Comparison of ENCODE assay signal across 11 mouse cellular contexts in genomic region chr9:44078136-44078797, GRCm38 (mm10). TPM values are rescaled to one million over a fixed set of nuclear protein-coding genes. Genes with fewer than 3 reads are reported as not detected.
DNase-seq lines count a peak whose midpoint lies in the region; ATAC-seq and TF ChIP-seq lines count a peak whose summit lies in the region.
"Had no signal": no experiment of that assay in that cellular context is flagged by ENCODE, and none has a peak within 500 bp of the region (broad histone marks: within the 10 kb centered on the region; RNA-seq: fewer than 3 reads in every experiment).

No protein-coding gene starts in this region.

- dilution Hi-C loops in CH12.LX (cut with MboI; ENCODE audit: extremely low pct_ligation_motif_present, extremely low pct_unique_long_range_greater_than_20kb, low sequenced_read_pairs) = no loop called here

- 0 out of 2 replicates have a peak overlapping the region, but pooled peaks have one; percentile 7 for H3K9ac ChIP-seq in forebrain, embryonic 12.5 days
- no peak overlapping the region for H3K9ac ChIP-seq in forebrain, embryonic 15.5 days (replicated peaks)
- no peak overlapping the region for H3K9ac ChIP-seq in hindbrain, postnatal 0 days (replicated peaks; ENCODE audit: low read length)
- no peak overlapping the region for H3K9ac ChIP-seq in hindbrain, embryonic 12.5 days
- H3K9ac ChIP-seq in CH12.LX (ENCODE audit: insufficient read depth, low read depth) = no peak overlapping the region
- 0 out of 2 replicates have a peak overlapping the region, but pooled peaks have one; percentile 24 for H3K9ac ChIP-seq in kidney, embryonic 16.5 days (replicated peaks; ENCODE audit: low read length)
- H3K9ac ChIP-seq: liver, embryonic 14.5 days had no signal

- no peak overlapping the region for H3K4me3 ChIP-seq in forebrain, embryonic 12.5 days (replicated peaks)
- no peak overlapping the region for H3K4me3 ChIP-seq in forebrain, embryonic 15.5 days
- H3K4me3 ChIP-seq in hindbrain, postnatal 0 days (ENCODE audit: low read length) = no peak overlapping the region
- no peak overlapping the region for H3K4me3 ChIP-seq in hindbrain, embryonic 12.5 days
- no peak overlapping the region for H3K4me3 ChIP-seq in CH12.LX (replicated peaks in 1 of 3; ENCODE audit: low read depth in 2 of 3, low read length in 2 of 3, poor library complexity in 1 of 3)
- H3K4me3 ChIP-seq in kidney, embryonic 16.5 days (ENCODE audit: low read length) = no peak overlapping the region

- H3K4me2 ChIP-seq in forebrain, embryonic 12.5 days = no peak overlapping the region
- no peak overlapping the region for H3K4me2 ChIP-seq in forebrain, embryonic 15.5 days (replicated peaks)
- H3K4me2 ChIP-seq in hindbrain, postnatal 0 days (ENCODE audit: low read depth, low read length) = no peak overlapping the region
- H3K4me2 ChIP-seq in hindbrain, embryonic 12.5 days (replicated peaks) = no peak overlapping the region
- no peak overlapping the region for H3K4me2 ChIP-seq in CH12.LX (ENCODE audit: insufficient read depth, low read depth, poor library complexity, severe bottlenecking)
- H3K4me2 ChIP-seq in kidney, embryonic 16.5 days (replicated peaks; ENCODE audit: low read depth, low read length) = 0 out of 2 replicates have a peak overlapping the region, but pooled peaks have one; percentile 16

- peaks cover 30% of the 10 kb centered on the region for H3K27me3 ChIP-seq in forebrain, embryonic 12.5 days
- peaks cover 4% of the 10 kb centered on the region; the same call in 1 of the 2 replicates for H3K27me3 ChIP-seq in forebrain, embryonic 15.5 days
- peaks cover 7% of the 10 kb centered on the region; the same call in 1 of the 2 replicates for H3K27me3 ChIP-seq in hindbrain, postnatal 0 days (ENCODE audit: insufficient read depth, low read length)
- H3K27me3 ChIP-seq in hindbrain, embryonic 12.5 days = peaks cover 21% of the 10 kb centered on the region
- H3K27me3 ChIP-seq in CH12.LX (replicated peaks) = peaks cover 57% of the 10 kb centered on the region
- no peaks in the 10 kb centered on the region for H3K27me3 ChIP-seq in kidney, embryonic 16.5 days (ENCODE audit: insufficient read depth, low read length)
- H3K27me3 ChIP-seq: Patski had no signal

- H3K4me1 ChIP-seq in forebrain, embryonic 12.5 days = peaks cover 37% of the 10 kb centered on the region
- peaks cover 18% of the 10 kb centered on the region for H3K4me1 ChIP-seq in forebrain, embryonic 15.5 days
- H3K4me1 ChIP-seq in hindbrain, postnatal 0 days (ENCODE audit: insufficient read depth, low read length) = no peaks in the 10 kb centered on the region; the same call in 1 of the 2 replicates
- peaks cover 14% of the 10 kb centered on the region for H3K4me1 ChIP-seq in hindbrain, embryonic 12.5 days
- H3K4me1 ChIP-seq in CH12.LX (ENCODE audit: control insufficient read depth in 1 of 2, insufficient read depth in 2 of 2) = peaks cover 0 to 16% of the 10 kb centered on the region in 2 experiments; a peak in 2 of 4 replicates
- H3K4me1 ChIP-seq in kidney, embryonic 16.5 days (ENCODE audit: insufficient read depth, low read length) = peaks cover 53% of the 10 kb centered on the region

- WGBS in forebrain, embryonic 12.5 days = 83% methylated on average over 10 of the region's 10 CpGs
- WGBS in forebrain, embryonic 15.5 days = 81% methylated on average over 10 of the region's 10 CpGs
- WGBS in hindbrain, postnatal 0 days = 86% methylated on average over 10 of the region's 10 CpGs
- WGBS in hindbrain, embryonic 12.5 days = 84% methylated on average over 10 of the region's 10 CpGs
- 67% methylated on average over 10 of the region's 10 CpGs for WGBS in kidney, embryonic 16.5 days

- H3K9me3 ChIP-seq in forebrain, embryonic 12.5 days = no peaks in the 10 kb centered on the region
- no peaks in the 10 kb centered on the region for H3K9me3 ChIP-seq in forebrain, embryonic 15.5 days
- no peaks in the 10 kb centered on the region for H3K9me3 ChIP-seq in hindbrain, postnatal 0 days (ENCODE audit: low read length)
- H3K9me3 ChIP-seq in hindbrain, embryonic 12.5 days (replicated peaks) = no peaks in the 10 kb centered on the region
- no peaks in the 10 kb centered on the region for H3K9me3 ChIP-seq in CH12.LX (replicated peaks; ENCODE audit: low read length)
- H3K9me3 ChIP-seq in kidney, embryonic 16.5 days (ENCODE audit: low read length) = no peaks in the 10 kb centered on the region

- no peaks in the 10 kb centered on the region for H3K79me2 ChIP-seq in CH12.LX (replicated peaks; ENCODE audit: control insufficient read depth, extremely low read depth, insufficient read depth, poor library complexity, severe bottlenecking)

- no peak for DNase-seq in hindbrain, postnatal 0 days (ENCODE audit: low spot score)
- no peak for DNase-seq in CH12.LX (ENCODE audit: extremely low read depth)
- DNase-seq in left cerebral cortex, postnatal 36 days (ENCODE audit: low spot score in 2 of 2) = no peak

- H3K27ac ChIP-seq in forebrain, embryonic 12.5 days = peak overlapping the region; percentile 56; the same call in 1 of the 2 replicates
- H3K27ac ChIP-seq in forebrain, embryonic 15.5 days (replicated peaks) = no peak overlapping the region
- peak overlapping the region; percentile 46; the same call in 1 of the 2 replicates for H3K27ac ChIP-seq in hindbrain, postnatal 0 days
- no peak overlapping the region for H3K27ac ChIP-seq in hindbrain, embryonic 12.5 days
- no peak overlapping the region for H3K27ac ChIP-seq in CH12.LX (ENCODE audit: insufficient read depth, low read depth)
- peak overlapping the region; percentile 88 for H3K27ac ChIP-seq in kidney, embryonic 16.5 days (ENCODE audit: low read length)
- H3K27ac ChIP-seq: liver, embryonic 14.5 days had no signal

- TF ChIP-seq EP300 in CH12.LX (IDR thresholded peaks at IDR 0.05; ENCODE audit: low read length) = no peak

- H3K36me3 ChIP-seq in forebrain, embryonic 12.5 days (replicated peaks) = no peaks in the 10 kb centered on the region
- no peaks in the 10 kb centered on the region for H3K36me3 ChIP-seq in forebrain, embryonic 15.5 days
- H3K36me3 ChIP-seq in hindbrain, postnatal 0 days (ENCODE audit: insufficient read depth, low read length) = no peaks in the 10 kb centered on the region
- H3K36me3 ChIP-seq in hindbrain, embryonic 12.5 days = no peaks in the 10 kb centered on the region
- H3K36me3 ChIP-seq in CH12.LX (replicated peaks in 1 of 2; ENCODE audit: control insufficient read depth in 1 of 2, insufficient read depth in 1 of 2, low read length in 1 of 2) = no peaks in the 10 kb centered on the region
- H3K36me3 ChIP-seq in kidney, embryonic 16.5 days (ENCODE audit: insufficient read depth, low read length) = no peaks in the 10 kb centered on the region

- in situ Hi-C loops in CH12.LX (cut with MboI; ENCODE audit: low pct_ligation_motif_present, low pct_unique_long_range_greater_than_20kb, low sequenced_read_pairs) = no loop called here

- no peak for ATAC-seq in forebrain, embryonic 12.5 days (ENCODE audit: low FRiP score)
- no peak for ATAC-seq in forebrain, embryonic 15.5 days (replicated peaks)
- ATAC-seq in hindbrain, postnatal 0 days = no peak
- no peak for ATAC-seq in hindbrain, embryonic 12.5 days (ENCODE audit: low FRiP score)
- ATAC-seq in kidney, embryonic 16.5 days (ENCODE audit: low FRiP score, low TSS enrichment) = no peak
- ATAC-seq in megakaryocyte-erythroid progenitor cell, adult 5-6 weeks (replicated peaks; ENCODE audit: low FRiP score, low TSS enrichment, poor library complexity, severe bottlenecking) = no peak

- intact Hi-C loops in left cerebral cortex, postnatal 36 days (cut with DNase I) = no loop called here

- no peak for TF ChIP-seq POLR2A in CH12.LX (IDR thresholded peaks at IDR 0.05; ENCODE audit: low read depth, low read length)

- TF ChIP-seq CTCF in hindbrain, postnatal 0 days (IDR thresholded peaks at IDR 0.05; ENCODE audit: low read depth) = no peak
- no peak for TF ChIP-seq CTCF in CH12.LX (conservative IDR thresholded peaks at IDR 0.05 in 1 of 2, IDR thresholded peaks at IDR 0.05 in 1 of 2; ENCODE audit: low read depth in 2 of 2, low read length in 2 of 2)

- TF ChIP-seq RAD21 in CH12.LX (IDR thresholded peaks at IDR 0.05; ENCODE audit: low read depth, low read length) = no peak

RNA-seq across cellular contexts. Expression of gene Usp2, which starts 11.4 kb away (rescaled TPM):
- polyA plus RNA-seq in forebrain, embryonic 12.5 days (2016; fragmentation: Nextera tagmentation; extraction: Ambion mirVana) = 10.2 and 14.6 TPM in 2 replicates
- polyA plus RNA-seq in forebrain, embryonic 15.5 days (2015; fragmentation: Nextera tagmentation; extraction: Ambion mirVana) = 9.0 and 10.0 TPM in 2 replicates
- total RNA-seq in hindbrain, postnatal 0 days (2014; rRNA removed) = 11.0 and 14.2 TPM in 2 replicates
- polyA plus RNA-seq in hindbrain, postnatal 0 days (2015; fragmentation: Nextera tagmentation; extraction: Ambion mirVana) = 19.6 and 20.5 TPM in 2 replicates
- 11.5 and 14.2 TPM in 2 replicates for polyA plus RNA-seq in hindbrain, embryonic 12.5 days (2016; fragmentation: Nextera tagmentation; extraction: Ambion mirVana)
- total RNA-seq in CH12.LX (2012; rRNA removed) (1.3 and 2.2 TPM in 2 replicates), CH12.LX (2014; rRNA removed) (1.6 and 2.3 TPM in 2 replicates)
- polyA plus RNA-seq in CH12.LX (2012; ENCODE audit: insufficient read length, low read depth) = 1.7 and 2.1 TPM in 2 replicates
- polyA plus RNA-seq in kidney, embryonic 16.5 days (2015; fragmentation: Nextera tagmentation; extraction: Ambion mirVana) = 53.9 and 57.7 TPM in 2 replicates
- total RNA-seq in left cerebral cortex, postnatal 36 days (2021) = 100 to 1,000 TPM; 110 to 113 TPM
- total RNA-seq in megakaryocyte-erythroid progenitor cell, adult 5-6 weeks (2014; fragmentation: Nextera tagmentation) = 0.35 and 2.1 TPM in 2 replicates
- 0.15 and 1.8 TPM in 2 replicates for total RNA-seq in megakaryocyte-erythroid progenitor cell, adult 5-6 weeks (2017)

RNA-seq across cellular contexts. Expression of gene Mfrp, which starts 23.3 kb away (rescaled TPM):
- polyA plus RNA-seq in forebrain, embryonic 12.5 days (2016; fragmentation: Nextera tagmentation; extraction: Ambion mirVana) = 0.27 and 0.33 TPM in 2 replicates
- polyA plus RNA-seq in forebrain, embryonic 15.5 days (2015; fragmentation: Nextera tagmentation; extraction: Ambion mirVana) = 0.18 and 0.23 TPM in 2 replicates
- 2.8 and 4.0 TPM in 2 replicates for total RNA-seq in hindbrain, postnatal 0 days (2014; rRNA removed)
- 0.24 and 0.50 TPM in 2 replicates for polyA plus RNA-seq in hindbrain, postnatal 0 days (2015; fragmentation: Nextera tagmentation; extraction: Ambion mirVana)
- polyA plus RNA-seq in hindbrain, embryonic 12.5 days (2016; fragmentation: Nextera tagmentation; extraction: Ambion mirVana) = 0.14 and 0.30 TPM in 2 replicates
- total RNA-seq in CH12.LX (2012; rRNA removed) (0.04 TPM in 1 of 2 replicates, not detected in the other), CH12.LX (2014; rRNA removed) (not detected in 2 replicates)
- not detected in 2 replicates for polyA plus RNA-seq in CH12.LX (2012; ENCODE audit: insufficient read length, low read depth)
- polyA plus RNA-seq in kidney, embryonic 16.5 days (2015; fragmentation: Nextera tagmentation; extraction: Ambion mirVana) = 0.10 and 0.25 TPM in 2 replicates
- total RNA-seq in left cerebral cortex, postnatal 36 days (2021) = under 1 TPM in 1 of 2 experiments, not detected in 1; 0.22 TPM
- 0.30 TPM in 1 of 2 replicates, not detected in the other for total RNA-seq in megakaryocyte-erythroid progenitor cell, adult 5-6 weeks (2014; fragmentation: Nextera tagmentation)
- total RNA-seq in megakaryocyte-erythroid progenitor cell, adult 5-6 weeks (2017) = not detected in 2 replicates
- total RNA-seq: monocyte, adult 5-6 weeks had no signal
- polyA plus RNA-seq: liver, embryonic 14.5 days had no signal

RNA-seq across cellular contexts. Expression of gene C1qtnf5, which starts 28.8 kb away (rescaled TPM):
- polyA plus RNA-seq in forebrain, embryonic 12.5 days (2016; fragmentation: Nextera tagmentation; extraction: Ambion mirVana) = 0.58 and 0.73 TPM in 2 replicates
- polyA plus RNA-seq in forebrain, embryonic 15.5 days (2015; fragmentation: Nextera tagmentation; extraction: Ambion mirVana) = 2.2 and 3.6 TPM in 2 replicates
- 36.7 and 39.5 TPM in 2 replicates for total RNA-seq in hindbrain, postnatal 0 days (2014; rRNA removed)
- 12.3 and 12.8 TPM in 2 replicates for polyA plus RNA-seq in hindbrain, postnatal 0 days (2015; fragmentation: Nextera tagmentation; extraction: Ambion mirVana)
- 1.4 and 1.8 TPM in 2 replicates for polyA plus RNA-seq in hindbrain, embryonic 12.5 days (2016; fragmentation: Nextera tagmentation; extraction: Ambion mirVana)
- total RNA-seq in CH12.LX (2012; rRNA removed) = not detected in 2 replicates
- not detected in 2 replicates for total RNA-seq in CH12.LX (2014; rRNA removed)
- polyA plus RNA-seq in CH12.LX (2012; ENCODE audit: insufficient read length, low read depth) = not detected in 2 replicates
- 4.7 and 5.7 TPM in 2 replicates for polyA plus RNA-seq in kidney, embryonic 16.5 days (2015; fragmentation: Nextera tagmentation; extraction: Ambion mirVana)
- 10 to 100 TPM; 15.1 to 19.3 TPM for total RNA-seq in left cerebral cortex, postnatal 36 days (2021)
- total RNA-seq in megakaryocyte-erythroid progenitor cell, adult 5-6 weeks (2014; fragmentation: Nextera tagmentation) = not detected in 2 replicates
- not detected in 2 replicates for total RNA-seq in megakaryocyte-erythroid progenitor cell, adult 5-6 weeks (2017)
- total RNA-seq: monocyte, adult 5-6 weeks had no signal

RNA-seq across cellular contexts. Expression of gene Gm49380, which starts 35.0 kb away (rescaled TPM):
- 0.14 and 0.36 TPM in 2 replicates for polyA plus RNA-seq in forebrain, embryonic 12.5 days (2016; fragmentation: Nextera tagmentation; extraction: Ambion mirVana)
- 0.17 and 0.18 TPM in 2 replicates for polyA plus RNA-seq in forebrain, embryonic 15.5 days (2015; fragmentation: Nextera tagmentation; extraction: Ambion mirVana)
- total RNA-seq in hindbrain, postnatal 0 days (2014; rRNA removed) = not detected in 2 replicates
- 0.21 TPM in 1 of 2 replicates, not detected in the other for polyA plus RNA-seq in hindbrain, postnatal 0 days (2015; fragmentation: Nextera tagmentation; extraction: Ambion mirVana)
- polyA plus RNA-seq in hindbrain, embryonic 12.5 days (2016; fragmentation: Nextera tagmentation; extraction: Ambion mirVana) = 0.26 and 0.30 TPM in 2 replicates
- not detected in 2 replicates for total RNA-seq in CH12.LX (2012; rRNA removed)
- not detected in 2 replicates for total RNA-seq in CH12.LX (2014; rRNA removed)
- polyA plus RNA-seq in CH12.LX (2012; ENCODE audit: insufficient read length, low read depth) = not detected in 2 replicates
- 0.22 and 0.25 TPM in 2 replicates for polyA plus RNA-seq in kidney, embryonic 16.5 days (2015; fragmentation: Nextera tagmentation; extraction: Ambion mirVana)
- total RNA-seq in left cerebral cortex, postnatal 36 days (2021) = 1 to 10 TPM in 1 of 2 experiments, not detected in 1; 1.0 TPM
- total RNA-seq in megakaryocyte-erythroid progenitor cell, adult 5-6 weeks (2014; fragmentation: Nextera tagmentation) = not detected in 2 replicates
- not detected in 2 replicates for total RNA-seq in megakaryocyte-erythroid progenitor cell, adult 5-6 weeks (2017)
- total RNA-seq: monocyte, adult 5-6 weeks had no signal

RNA-seq across cellular contexts. Expression of gene Rnf26, which starts 35.0 kb away (rescaled TPM):
- polyA plus RNA-seq in forebrain, embryonic 12.5 days (2016; fragmentation: Nextera tagmentation; extraction: Ambion mirVana) = 69.6 and 69.9 TPM in 2 replicates
- 39.9 and 40.1 TPM in 2 replicates for polyA plus RNA-seq in forebrain, embryonic 15.5 days (2015; fragmentation: Nextera tagmentation; extraction: Ambion mirVana)
- 17.5 and 24.3 TPM in 2 replicates for total RNA-seq in hindbrain, postnatal 0 days (2014; rRNA removed)
- polyA plus RNA-seq in hindbrain, postnatal 0 days (2015; fragmentation: Nextera tagmentation; extraction: Ambion mirVana) = 38.0 and 41.1 TPM in 2 replicates
- 57.1 and 61.4 TPM in 2 replicates for polyA plus RNA-seq in hindbrain, embryonic 12.5 days (2016; fragmentation: Nextera tagmentation; extraction: Ambion mirVana)
- total RNA-seq in CH12.LX (2012; rRNA removed) = 15.3 and 15.4 TPM in 2 replicates
- 9.2 and 11.7 TPM in 2 replicates for total RNA-seq in CH12.LX (2014; rRNA removed)
- 31.5 and 40.0 TPM in 2 replicates for polyA plus RNA-seq in CH12.LX (2012; ENCODE audit: insufficient read length, low read depth)
- 75.0 and 87.0 TPM in 2 replicates for polyA plus RNA-seq in kidney, embryonic 16.5 days (2015; fragmentation: Nextera tagmentation; extraction: Ambion mirVana)
- total RNA-seq in left cerebral cortex, postnatal 36 days (2021) = 10 to 100 TPM; 29.2 to 35.7 TPM
- 46.0 and 52.5 TPM in 2 replicates for total RNA-seq in megakaryocyte-erythroid progenitor cell, adult 5-6 weeks (2014; fragmentation: Nextera tagmentation)
- total RNA-seq in megakaryocyte-erythroid progenitor cell, adult 5-6 weeks (2017) = 13.5 and 20.9 TPM in 2 replicates

Comparison
In these comparisons a context has a peak if more than half of its experiments do, and no peak if none do; other contexts are left out.
1. H3K27ac ChIP-seq: peak in forebrain, embryonic 12.5 days (single experiment), hindbrain, postnatal 0 days (single experiment) and kidney, embryonic 16.5 days (single experiment); none in forebrain, embryonic 15.5 days (single experiment), hindbrain, embryonic 12.5 days (single experiment) and CH12.LX (single experiment).
2. H3K9ac ChIP-seq: peak in forebrain, embryonic 12.5 days (single experiment) and kidney, embryonic 16.5 days (single experiment); none in forebrain, embryonic 15.5 days (single experiment), hindbrain, postnatal 0 days (single experiment), hindbrain, embryonic 12.5 days (single experiment) and CH12.LX (single experiment).